Mouse (Mus musculus) retina, embryonic 14.5 days (tissue): ENCODE measurements at regions not wholly inside any gene's neighbourhood (a gene's known extent, or its start where the extent isn't known, plus 50 kb on each side); places are given as distances from the start of the nearest gene placed in this dataset.
A peak's percentile ranks its signal among the peaks of the same experiment; 100 is the strongest.
"Not testable (repeated sequence)": the region's sequence is repeated elsewhere in the genome, so short reads cannot be mapped to it uniquely, and the experiment has no call there.

ENCODE experiments used
- DNase-seq: peaks from one replicate; pipeline ENCODE4 v3.0.0-alpha.2; 2015; ENCODE audit warnings: low spot score

GRCm38 (mm10) chr7:73196851-73197531 lies 178.3 kb upstream of the Rgma start:
- DNase-seq, result no peak

DNA sequence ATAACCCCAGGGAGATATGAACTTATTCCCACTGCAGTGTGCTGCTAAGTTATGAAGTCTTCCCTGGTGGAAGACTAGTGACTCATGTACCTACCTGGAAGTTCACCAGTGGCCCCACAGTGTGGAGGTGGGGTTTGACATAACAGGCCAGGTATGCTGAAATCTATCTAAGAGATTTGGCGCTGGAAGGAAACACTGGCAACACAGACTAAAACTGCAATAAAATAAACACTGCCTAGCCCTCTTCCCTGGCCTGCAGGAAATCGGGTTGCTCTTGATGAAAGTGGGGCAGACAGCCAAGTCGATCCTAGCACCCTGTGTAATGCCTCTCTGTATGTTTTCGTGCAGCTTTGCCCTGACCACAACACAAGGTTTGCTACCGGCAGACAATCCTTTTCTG lies 177.2 kb upstream of the Rgma start:
- no peak for DNase-seq

GRCm38 (mm10) chr7:73199967-73200366 lies 175.3 kb upstream of the Rgma start:
- DNase-seq, result no peak

DNA sequence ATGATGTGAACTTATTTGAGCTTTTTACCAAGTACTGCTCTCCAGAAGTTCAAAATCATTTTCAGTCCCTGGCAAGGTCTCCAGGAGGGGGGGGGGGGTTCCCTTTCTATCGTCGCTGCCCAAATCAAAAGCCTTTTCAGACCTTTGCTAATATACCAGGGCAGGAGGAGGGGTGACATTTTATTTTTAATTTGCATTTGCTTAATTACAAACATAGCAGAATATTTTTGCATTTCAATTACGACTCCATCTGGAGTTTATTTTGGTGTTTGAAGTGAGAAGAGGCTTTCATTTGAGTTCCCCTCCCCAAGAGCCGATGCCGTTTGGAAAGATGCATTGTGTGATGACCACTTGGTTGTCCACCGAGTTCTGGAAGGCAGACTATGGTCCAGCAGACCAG lies 174.0 kb upstream of the Rgma start:
- DNase-seq, result no peak

DNA sequence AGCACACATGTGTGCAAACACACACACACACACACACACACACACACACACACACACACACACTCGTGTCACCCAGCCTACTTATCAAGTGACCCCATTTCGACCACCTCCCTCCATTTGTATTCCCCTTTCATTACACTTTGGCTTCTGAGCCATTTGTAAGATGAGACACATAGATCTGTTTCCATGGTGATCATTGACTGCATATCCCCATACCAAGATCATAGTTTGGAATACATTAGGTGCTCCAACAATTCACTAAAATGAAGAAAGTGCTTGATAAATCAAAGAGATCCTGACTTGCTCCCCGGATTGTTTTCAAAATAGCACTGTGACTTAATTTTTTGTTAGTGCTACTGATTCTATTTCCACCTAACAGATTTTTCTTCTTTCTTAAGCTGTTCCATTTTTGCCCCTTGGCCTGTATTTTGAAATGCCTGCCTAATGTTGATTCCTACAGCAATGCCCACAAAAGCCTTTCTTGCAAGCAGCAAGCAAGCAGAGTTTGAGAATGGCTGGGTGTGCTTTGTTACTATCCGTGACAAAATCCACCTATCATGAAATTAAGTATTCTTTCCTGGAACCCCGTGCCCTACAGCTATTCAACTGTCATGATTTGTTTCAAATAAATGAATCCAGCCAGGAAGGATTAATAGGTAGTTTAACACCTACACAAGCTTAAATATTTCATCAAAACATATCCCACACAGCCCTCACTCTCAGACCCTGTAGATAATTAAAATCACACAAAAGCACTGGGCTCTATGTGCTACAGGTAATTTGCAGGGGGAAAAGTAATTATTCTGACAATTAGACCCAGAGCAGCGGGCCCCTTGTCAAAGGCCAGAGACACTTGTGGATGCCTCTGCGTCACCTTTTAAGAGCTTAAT lies 168.1 kb upstream of the Rgma start:
- DNase-seq, result no peak

DNA sequence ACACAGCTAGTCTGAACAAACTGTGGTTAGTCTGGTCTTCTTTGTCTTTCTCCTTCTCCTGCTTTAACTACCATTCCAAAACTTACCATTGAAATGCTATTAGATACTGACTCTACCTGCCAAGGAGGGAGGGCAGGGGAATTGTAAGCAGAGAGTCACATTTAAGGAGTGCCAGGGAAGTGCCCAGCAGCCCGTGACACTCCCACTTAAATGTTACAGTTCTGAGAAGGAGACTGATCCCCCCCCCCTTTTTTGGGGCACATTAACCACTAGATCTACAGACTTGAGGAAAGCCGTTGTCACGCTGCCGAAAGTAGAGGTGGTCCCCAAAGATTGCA lies 166.9 kb upstream of the Rgma start:
- no peak for DNase-seq

DNA sequence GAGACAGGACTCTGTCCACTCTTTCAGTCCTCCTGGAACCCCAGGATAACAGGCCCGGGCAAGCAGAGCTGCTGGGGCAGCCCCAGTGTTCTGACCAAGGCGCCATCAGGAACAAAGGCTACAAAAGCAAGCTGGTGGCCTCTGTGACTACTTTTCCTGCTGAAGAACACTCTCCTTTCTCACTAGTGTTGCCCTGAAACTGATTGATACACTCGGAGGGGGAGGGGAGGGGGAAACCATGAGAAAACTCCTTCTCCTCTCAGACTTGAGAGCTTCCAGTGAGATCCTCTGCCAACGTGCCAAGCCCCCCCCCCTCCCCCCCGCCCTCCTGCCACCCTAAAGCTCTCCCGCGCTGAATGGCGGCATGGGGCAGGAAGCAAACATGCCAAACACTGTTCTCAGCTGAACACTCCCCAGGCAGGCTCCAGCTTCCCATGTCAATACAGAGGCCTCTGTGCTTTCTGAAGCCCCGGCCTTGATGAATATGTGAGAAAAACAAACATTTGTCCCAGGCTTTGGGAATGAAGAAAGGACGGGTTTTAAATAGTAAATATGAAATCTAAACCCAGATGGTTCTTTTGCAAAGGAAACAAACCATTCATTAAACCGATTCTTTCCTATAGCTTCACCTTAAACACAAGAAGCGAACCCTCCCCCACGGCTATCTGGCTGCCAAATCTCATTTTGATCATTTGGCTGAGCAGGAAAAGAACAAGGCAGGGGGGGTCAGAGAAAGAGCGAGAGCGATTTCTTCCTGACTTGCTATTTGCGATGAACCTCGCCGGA lies 166.3 kb upstream of the Rgma start:
- DNase-seq, result peak; percentile 83

DNA sequence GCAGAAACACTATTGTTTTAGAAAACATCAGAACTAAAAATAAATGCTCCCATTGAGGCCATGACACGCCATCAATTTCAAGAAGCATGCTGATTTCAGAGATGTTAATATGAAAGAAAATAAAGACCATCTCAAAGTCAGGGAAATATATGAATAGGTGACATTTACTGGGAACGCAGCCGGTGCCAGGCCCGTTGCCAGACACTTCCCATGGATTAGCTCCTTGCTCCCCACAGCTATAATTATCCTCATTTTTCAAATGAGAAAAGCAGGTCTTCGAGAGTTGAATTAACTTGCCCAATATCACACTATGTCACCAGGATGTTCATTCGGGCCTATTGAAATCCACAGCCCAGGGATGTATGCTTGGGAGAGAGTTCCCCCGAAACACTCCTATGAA lies 165.2 kb upstream of the Rgma start:
- DNase-seq, result no peak

DNA sequence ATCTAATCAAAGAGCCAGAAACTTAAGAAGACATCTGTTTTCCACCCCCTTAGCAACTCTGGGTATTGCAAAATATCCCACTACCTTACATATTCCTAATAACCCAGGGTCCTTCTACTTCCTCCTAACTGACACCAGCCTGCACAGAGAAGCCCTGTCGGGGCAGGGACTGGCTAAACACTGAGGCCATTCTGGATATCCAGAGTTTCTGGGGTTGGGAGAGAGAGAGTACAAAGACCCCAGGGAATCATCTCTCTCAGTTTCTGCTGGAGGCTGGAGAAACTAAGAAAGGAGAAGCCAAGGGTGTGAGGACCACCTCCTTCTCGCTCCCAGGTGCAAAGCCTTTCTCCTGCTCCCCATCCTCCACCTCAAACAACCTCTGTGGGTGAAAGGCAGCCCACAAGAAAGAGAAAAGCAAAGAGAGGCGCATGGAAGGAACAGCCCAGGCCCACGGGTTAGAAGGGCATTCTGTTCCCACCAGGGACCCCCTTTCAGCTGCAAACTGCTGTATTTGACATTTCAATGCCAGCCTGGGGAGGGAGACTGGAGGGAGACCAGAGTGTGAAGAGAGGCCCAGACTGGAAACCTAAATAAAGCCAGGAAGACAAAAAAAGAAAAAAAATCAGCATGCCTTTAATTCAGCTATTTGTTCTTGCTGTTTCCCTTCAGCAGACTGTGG lies 152.9 kb upstream of the Rgma start:
- no peak for DNase-seq

- DNase-seq, result no peak
Measured at GRCm38 (mm10) chr7:73222929-73223512, 152.3 kb upstream of the Rgma start.

- no peak for DNase-seq
Measured at GRCm38 (mm10) chr7:73233539-73234158, 141.7 kb upstream of the Rgma start.

DNA sequence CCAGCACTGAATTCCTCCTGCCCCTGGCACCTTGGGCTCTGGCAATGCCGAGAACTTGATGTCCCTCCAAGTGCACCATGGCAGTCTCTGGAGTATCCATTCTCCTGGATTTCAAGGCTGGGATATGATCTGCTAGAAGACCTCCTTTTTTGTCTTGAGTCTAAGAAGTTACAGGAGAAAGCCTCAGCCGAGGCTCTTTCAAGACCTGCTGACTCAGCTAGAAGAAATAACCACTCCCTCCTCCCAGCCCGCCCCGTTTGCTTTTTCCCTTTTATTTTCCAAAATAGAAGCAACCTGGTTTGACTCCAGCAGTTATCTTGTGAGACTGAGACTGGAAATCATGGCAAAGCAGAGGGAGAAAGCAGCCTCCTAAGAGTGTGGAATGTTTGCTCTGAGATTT lies 136.8 kb upstream of the Rgma start:
- no peak for DNase-seq

- DNase-seq, result no peak
Measured at GRCm38 (mm10) chr7:73243591-73244355, 131.5 kb upstream of the Rgma start.

DNA sequence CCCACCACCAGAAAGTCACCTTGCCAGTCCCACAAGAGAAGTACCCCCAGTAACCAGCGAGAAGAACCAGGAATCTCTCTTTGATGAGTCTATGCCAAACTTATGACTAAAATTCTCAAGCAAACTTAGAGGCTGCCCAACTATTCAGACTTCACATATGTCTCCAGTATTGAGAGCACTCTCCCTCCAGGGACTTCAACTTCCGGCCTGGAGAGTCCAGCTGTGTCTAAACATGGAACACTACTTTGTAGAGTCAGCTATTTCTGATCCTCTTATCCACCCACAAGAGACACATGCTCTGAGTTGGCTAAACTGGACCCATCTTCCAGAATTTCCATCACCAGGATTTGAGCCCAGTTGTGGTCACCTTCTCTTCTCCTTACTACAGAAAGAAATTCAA lies 129.9 kb upstream of the Rgma start:
- DNase-seq, result no peak

- DNase-seq, result no peak
Measured at GRCm38 (mm10) chr7:73250593-73250992, 124.7 kb upstream of the Rgma start.

DNA sequence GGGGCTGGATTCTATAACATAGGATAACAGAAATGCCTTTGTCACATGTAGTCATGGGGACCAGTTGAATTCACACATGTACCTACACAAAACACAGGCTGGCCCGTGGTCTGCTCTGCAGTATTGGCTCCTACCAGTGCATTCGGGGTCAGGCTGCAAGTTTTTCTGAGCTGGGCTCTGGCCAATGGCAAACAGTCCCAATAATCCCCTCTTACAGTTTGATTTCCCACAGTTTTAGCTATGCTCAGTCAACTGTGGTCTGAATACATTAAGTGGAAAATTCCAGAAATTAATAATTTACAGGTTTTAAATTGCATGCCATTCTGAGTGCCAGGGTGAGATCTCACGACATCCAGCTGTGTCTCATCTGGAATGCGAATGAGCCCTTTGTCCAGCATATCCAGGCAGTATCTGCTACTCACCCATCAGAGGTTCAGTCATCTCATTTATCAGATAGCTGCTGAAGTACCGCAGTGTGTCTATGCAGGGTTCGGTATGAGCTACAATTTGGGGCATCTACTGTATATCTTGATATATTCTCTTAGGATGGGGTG lies 124.0 kb upstream of the Rgma start:
- peak; percentile 39 for DNase-seq

GRCm38 (mm10) chr7:73254972-73255371 lies 120.3 kb upstream of the Rgma start:
- not testable (repeated sequence) for DNase-seq

DNA sequence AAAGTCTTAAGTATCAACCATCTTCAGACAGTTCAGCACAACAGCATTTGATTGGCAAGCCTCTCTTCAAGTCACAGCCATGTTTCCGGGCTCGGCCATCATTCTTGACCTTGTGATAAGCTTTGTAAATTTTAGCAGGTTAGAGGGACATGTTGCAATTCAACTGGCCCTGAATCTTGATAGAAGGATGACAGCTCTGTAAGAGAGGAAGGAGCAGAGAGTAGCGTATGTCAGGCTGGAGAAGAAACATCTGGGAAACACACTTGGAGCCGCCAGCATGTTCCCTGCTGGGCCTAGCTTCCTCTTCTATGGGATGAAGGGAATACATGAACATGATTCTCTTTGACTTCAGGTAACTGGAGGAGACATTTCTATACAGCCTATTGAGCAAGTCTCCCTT lies 115.2 kb upstream of the Rgma start:
- DNase-seq, result no peak

DNA sequence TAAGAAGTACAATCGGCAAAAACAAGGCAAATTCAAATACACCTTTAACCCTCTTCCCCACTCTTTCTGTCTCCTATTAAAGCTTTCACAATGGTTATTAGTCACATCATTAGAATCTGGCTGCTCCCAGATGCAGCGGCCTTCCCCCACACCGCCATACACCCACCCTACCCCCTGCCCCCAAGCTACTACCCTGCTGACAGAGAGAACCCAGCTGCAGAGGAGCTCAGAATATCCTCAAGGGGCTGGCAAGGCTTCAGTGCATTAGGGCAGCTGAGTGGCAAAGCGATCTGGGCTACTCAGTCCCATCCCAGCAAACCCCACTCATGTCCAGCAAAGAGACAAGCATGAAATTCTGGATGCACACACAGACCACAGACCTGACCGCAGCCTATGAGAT lies 113.6 kb upstream of the Rgma start:
- peak; percentile 48 for DNase-seq

DNA sequence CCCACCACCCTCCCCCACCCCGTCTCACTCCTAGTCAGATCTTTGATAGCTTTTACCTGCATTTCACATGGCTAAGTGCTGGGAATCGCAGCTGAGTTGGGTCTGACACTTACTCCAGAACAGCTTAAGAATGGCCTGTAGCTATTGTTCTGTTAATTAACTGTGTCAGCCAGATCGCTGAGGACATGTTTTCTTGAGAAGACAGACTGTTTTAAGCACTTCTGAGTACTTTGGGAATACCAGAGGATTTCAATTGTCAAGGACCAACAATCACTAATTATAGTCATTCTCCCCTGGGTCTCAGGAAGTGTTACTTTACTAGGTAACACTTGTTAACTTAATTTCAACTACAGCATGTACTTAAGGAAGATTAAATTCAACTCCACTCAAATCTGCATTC lies 112.8 kb upstream of the Rgma start:
- peak; percentile 30 for DNase-seq
